Mouse (Mus musculus): ENCODE measurements around the gene A730046J19Rik. TPM values are rescaled to one million over a fixed set of nuclear protein-coding genes. Genes with fewer than 3 reads are reported as not detected.

The A730046J19Rik gene
- not detected in 2 replicates for polyA plus RNA-seq (2011; ENCODE audit: insufficient read depth, insufficient read length, low replicate concordance, missing spikeins)

DNA sequence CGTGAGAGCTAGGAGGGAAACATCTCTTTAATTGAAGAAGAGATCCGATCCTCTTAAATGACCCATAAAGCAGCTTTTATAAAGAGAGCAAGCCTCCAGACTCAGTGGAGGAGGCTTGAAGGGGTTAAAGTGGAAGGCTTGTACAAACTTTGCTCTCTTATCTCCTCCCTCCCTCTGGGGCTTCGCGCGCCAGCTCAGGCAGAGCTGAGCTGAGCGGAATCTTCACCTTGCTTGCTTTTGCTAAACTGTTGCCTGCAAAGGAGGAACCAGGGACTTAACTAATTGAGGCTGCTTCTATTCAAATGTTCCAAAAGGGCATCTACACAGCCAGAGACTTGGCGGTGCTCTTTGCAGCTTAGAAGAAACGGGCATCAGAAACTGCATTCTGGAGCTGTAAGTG lies at the start of gene A730046J19Rik:
Gene A730046J19Rik (plus strand): TSS at position 173 of the 400 bp plus-strand sequence.
- no peak for TF ChIP-seq POLR2A (IDR thresholded peaks at IDR 0.05; ENCODE audit: borderline replicate concordance, control insufficient read depth, low read depth, low read length)
- TF ChIP-seq CTCF (IDR thresholded peaks at IDR 0.05; ENCODE audit: control insufficient read depth, insufficient read depth, low read length), result no peak
- Histone ChIP-seq H3K4me3 (replicated peaks; ENCODE audit: control insufficient read depth, low read depth, low read length) (no peak within 1 kb of the TSS), H3K4me1 (ENCODE audit: control insufficient read depth, insufficient read depth, low read length) (no peaks in the 10 kb centered on the region), H3K27ac (ENCODE audit: control insufficient read depth, insufficient read depth, low read depth, low read length, poor library complexity) (no peak within 1 kb of the TSS)
- 21% methylated on average over 8 of the region's 8 CpGs for WGBS

DNA sequence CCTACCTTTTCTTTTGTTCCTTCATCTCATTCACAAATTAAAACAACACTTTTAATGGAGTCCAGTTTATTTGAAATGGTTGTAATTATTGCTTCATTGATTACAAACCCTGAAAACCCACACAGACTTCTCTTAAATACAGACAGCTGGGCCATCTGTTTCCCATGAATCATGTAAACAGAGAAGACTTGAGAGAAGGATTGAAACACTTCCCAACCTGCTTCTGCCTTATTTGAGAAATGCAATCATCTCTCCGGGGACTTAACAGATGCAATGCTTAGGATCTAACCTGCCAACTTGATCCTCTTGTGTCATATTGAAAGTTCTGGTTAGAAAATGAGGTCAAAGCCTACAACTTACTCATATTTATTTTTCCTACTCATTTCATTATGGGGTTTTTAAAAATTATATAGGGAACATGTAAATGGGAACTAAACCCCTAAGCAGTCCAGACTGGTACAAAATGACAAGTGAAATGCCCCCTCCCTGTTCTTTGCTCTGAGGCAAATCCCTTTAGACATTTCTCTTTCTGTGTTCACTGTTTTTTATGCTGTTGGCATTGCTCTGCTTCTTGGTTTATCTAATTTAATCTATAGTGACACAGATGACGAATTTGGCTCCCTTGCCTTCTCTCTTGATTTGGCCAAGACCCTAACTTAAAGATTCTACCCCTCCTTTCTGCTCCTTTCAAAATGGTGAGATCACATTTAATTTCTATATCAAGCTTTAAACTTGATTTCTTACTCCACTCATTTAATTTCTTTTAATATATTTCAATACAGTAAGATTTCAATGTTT lies 48.7 kb upstream of the A730046J19Rik start:
- H3K4me1 ChIP-seq (ENCODE audit: control insufficient read depth, insufficient read depth, low read length), result no peaks in the 10 kb centered on the region
- no peak overlapping the region for H3K4me3 ChIP-seq (replicated peaks; ENCODE audit: control insufficient read depth, low read depth, low read length)
- no peak overlapping the region for H3K27ac ChIP-seq (ENCODE audit: control insufficient read depth, insufficient read depth, low read depth, low read length, poor library complexity)
- 61% methylated on average over 2 of the region's 2 CpGs for WGBS
- TF ChIP-seq CTCF (IDR thresholded peaks at IDR 0.05; ENCODE audit: control insufficient read depth, insufficient read depth, low read length) (no peak), POLR2A (IDR thresholded peaks at IDR 0.05; ENCODE audit: borderline replicate concordance, control insufficient read depth, low read depth, low read length) (no peak)

DNA sequence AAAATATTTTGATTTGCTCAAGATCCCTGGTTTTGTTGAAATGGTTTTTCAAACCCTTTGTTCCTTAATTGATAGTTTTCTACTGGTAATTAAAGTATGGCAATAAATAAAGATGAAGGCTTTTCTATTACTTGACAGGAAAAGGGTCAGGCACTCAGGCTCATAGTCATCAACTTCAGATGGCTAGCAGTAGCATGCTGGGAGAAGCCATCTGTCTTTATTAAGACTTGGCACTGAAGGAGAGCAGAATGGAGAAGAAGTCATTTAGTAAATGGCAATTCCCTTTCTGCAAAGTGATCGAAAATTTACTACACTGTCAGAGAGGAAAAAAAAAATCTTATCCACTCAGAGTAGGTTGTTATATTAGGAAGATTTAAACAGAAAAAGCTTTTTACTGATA lies 17.2 kb upstream of the A730046J19Rik start:
- WGBS, result 59% methylated on average over 1 of the region's 1 CpGs
- Histone ChIP-seq H3K27ac (ENCODE audit: control insufficient read depth, insufficient read depth, low read depth, low read length, poor library complexity) (no peak overlapping the region), H3K4me3 (replicated peaks; ENCODE audit: control insufficient read depth, low read depth, low read length) (no peak overlapping the region), H3K4me1 (ENCODE audit: control insufficient read depth, insufficient read depth, low read length) (no peaks in the 10 kb centered on the region)
- TF ChIP-seq CTCF (IDR thresholded peaks at IDR 0.05; ENCODE audit: control insufficient read depth, insufficient read depth, low read length) (no peak), POLR2A (IDR thresholded peaks at IDR 0.05; ENCODE audit: borderline replicate concordance, control insufficient read depth, low read depth, low read length) (no peak)

DNA sequence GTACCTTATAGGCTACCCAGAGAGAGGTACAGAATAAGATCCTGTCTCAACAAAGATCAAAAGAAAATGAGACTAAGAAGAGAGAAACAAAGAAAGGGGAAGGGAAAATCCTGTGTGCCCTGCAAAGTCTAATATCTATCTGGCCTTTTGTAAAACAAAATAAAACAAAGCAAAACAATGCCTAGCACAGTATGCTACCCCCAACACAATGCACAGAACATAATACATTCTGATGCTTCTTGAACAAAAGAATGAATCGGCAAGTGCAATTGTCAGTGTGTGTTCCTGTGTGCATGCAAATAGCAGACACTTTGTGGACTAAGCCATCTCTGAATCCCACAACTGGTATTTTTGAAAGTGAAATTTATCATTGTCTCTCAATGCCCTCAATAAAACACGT lies 3.5 kb upstream of the A730046J19Rik start:
- no peaks in the 10 kb centered on the region for H3K4me1 ChIP-seq (ENCODE audit: control insufficient read depth, insufficient read depth, low read length)
- 87% methylated on average over 2 of the region's 2 CpGs for WGBS
- H3K27ac ChIP-seq (ENCODE audit: control insufficient read depth, insufficient read depth, low read depth, low read length, poor library complexity), result no peak overlapping the region
- TF ChIP-seq POLR2A (IDR thresholded peaks at IDR 0.05; ENCODE audit: borderline replicate concordance, control insufficient read depth, low read depth, low read length), result no peak
- TF ChIP-seq CTCF (IDR thresholded peaks at IDR 0.05; ENCODE audit: control insufficient read depth, insufficient read depth, low read length), result no peak
- H3K4me3 ChIP-seq (replicated peaks; ENCODE audit: control insufficient read depth, low read depth, low read length), result no peak overlapping the region

DNA sequence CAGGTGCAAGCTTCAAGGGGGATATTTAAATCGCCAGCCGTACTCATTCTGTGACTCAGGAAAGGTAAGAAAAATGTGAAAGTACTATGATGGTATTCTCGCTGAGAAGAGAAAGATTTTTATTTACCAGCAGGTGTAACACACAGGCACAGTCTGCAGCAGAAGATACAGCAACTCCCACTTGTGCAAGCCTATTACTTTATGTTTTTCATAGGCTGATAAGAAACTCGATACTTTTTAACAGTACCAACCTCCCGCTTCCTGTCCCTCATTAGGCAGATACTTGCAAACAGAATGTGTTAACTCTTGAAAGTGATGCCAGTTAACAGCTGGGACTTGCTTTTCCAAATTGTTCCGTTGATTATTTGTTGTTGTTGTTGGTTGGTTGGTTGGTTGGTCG lies 616 bp downstream of the A730046J19Rik start:
- Histone ChIP-seq H3K27ac (ENCODE audit: control insufficient read depth, insufficient read depth, low read depth, low read length, poor library complexity) (no peak overlapping the region), H3K4me3 (replicated peaks; ENCODE audit: control insufficient read depth, low read depth, low read length) (no peak overlapping the region), H3K4me1 (ENCODE audit: control insufficient read depth, insufficient read depth, low read length) (no peaks in the 10 kb centered on the region)
- no peak for TF ChIP-seq POLR2A (IDR thresholded peaks at IDR 0.05; ENCODE audit: borderline replicate concordance, control insufficient read depth, low read depth, low read length)
- no peak for TF ChIP-seq CTCF (IDR thresholded peaks at IDR 0.05; ENCODE audit: control insufficient read depth, insufficient read depth, low read length)
- WGBS, result 24% methylated on average over 7 of the region's 7 CpGs

DNA sequence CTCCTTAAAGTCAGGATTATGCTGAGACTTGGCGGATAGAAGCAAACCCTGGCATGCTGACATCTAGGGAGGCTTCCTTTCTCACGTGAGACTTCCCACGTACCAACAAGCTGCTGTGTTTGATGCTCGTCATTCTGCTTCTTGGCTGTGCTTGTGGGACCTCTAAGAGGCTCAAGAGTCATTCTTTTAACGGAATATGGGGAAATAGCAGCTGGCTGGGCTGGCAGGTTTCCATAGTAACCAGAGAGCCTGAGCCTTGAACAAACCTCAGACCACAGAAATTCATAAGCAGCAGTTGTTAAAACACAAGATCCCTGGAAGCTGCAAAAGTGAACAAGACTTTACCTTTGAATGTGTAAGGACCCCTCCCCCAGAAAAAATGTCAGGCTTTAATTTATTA lies 9.4 kb downstream of the A730046J19Rik start:
- Histone ChIP-seq H3K4me3 (replicated peaks; ENCODE audit: control insufficient read depth, low read depth, low read length) (no peak overlapping the region), H3K27ac (ENCODE audit: control insufficient read depth, insufficient read depth, low read depth, low read length, poor library complexity) (no peak overlapping the region), H3K4me1 (ENCODE audit: control insufficient read depth, insufficient read depth, low read length) (no peaks in the 10 kb centered on the region)
- WGBS, result 23% methylated on average over 5 of the region's 5 CpGs
- TF ChIP-seq CTCF (IDR thresholded peaks at IDR 0.05; ENCODE audit: control insufficient read depth, insufficient read depth, low read length), result no peak

Other genes with a start within 250 kb of the A730046J19Rik start
- not detected in 2 replicates for gene Dcx, start 220.4 kb upstream of the A730046J19Rik start, polyA plus RNA-seq (2011; ENCODE audit: insufficient read depth, insufficient read length, low replicate concordance, missing spikeins)
- gene Alg13, start 164.1 kb downstream of the A730046J19Rik start, polyA plus RNA-seq (2011; ENCODE audit: insufficient read depth, insufficient read length, low replicate concordance, missing spikeins), result 5.5 and 21.9 TPM in 2 replicates